ENCODE assay signal across 22 mouse cellular contexts in the genomic region with DNA sequence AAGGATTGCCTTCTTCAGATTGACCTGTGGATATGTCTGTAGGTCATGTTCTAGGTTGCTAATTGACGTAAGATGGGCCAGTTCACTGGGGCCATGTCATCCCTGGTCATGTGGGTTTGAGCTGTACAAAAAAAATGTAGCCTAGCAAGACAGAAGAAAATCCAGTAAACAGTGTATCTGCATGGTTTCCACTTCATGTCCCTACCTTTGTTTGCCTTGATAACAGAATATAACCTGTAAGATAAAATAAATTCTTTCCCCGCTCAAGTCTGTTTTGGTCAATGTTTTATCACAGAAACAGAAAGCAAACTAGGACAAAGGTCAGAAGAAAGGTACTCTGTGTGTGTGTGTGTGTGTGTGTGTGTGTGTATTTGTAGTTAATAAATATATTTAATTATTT.
A peak's percentile ranks its signal among the peaks of the same experiment; 100 is the strongest.
DNase-seq lines count a peak whose midpoint lies in the region; ATAC-seq lines count a peak whose summit lies in the region.
"Had no signal": no experiment of that assay in that cellular context is flagged by ENCODE, and none has a peak within 500 bp of the region (broad histone marks: within the 10 kb centered on the region; RNA-seq: fewer than 3 reads in every experiment).

No protein-coding gene starts in this region.

- no peak overlapping the region for H3K4me2 ChIP-seq in intestine, embryonic 15.5 days (replicated peaks)
- no peak overlapping the region for H3K4me2 ChIP-seq in intestine, embryonic 16.5 days (ENCODE audit: low read depth, low read length)
- H3K4me2 ChIP-seq: embryonic facial prominence, embryonic 13.5 days; embryonic facial prominence, embryonic 15.5 days; forebrain, embryonic 12.5 days had no signal

- no peak overlapping the region for H3K4me3 ChIP-seq in intestine, embryonic 15.5 days (replicated peaks)
- no peak overlapping the region for H3K4me3 ChIP-seq in intestine, embryonic 16.5 days (ENCODE audit: low read length)
- H3K4me3 ChIP-seq: embryonic facial prominence, embryonic 13.5 days; embryonic facial prominence, embryonic 15.5 days; erythroblast, embryonic 14.5 days; forebrain, embryonic 10.5 days; forebrain, embryonic 12.5 days had no signal

- H3K4me1 ChIP-seq in intestine, embryonic 15.5 days (replicated peaks) = no peaks in the 10 kb centered on the region
- H3K4me1 ChIP-seq in intestine, embryonic 16.5 days (ENCODE audit: control insufficient read depth, insufficient read depth, low read length) = no peaks in the 10 kb centered on the region
- H3K4me1 ChIP-seq: embryonic facial prominence, embryonic 13.5 days; embryonic facial prominence, embryonic 15.5 days; forebrain, embryonic 10.5 days; forebrain, embryonic 12.5 days had no signal

- intact Hi-C loops in heart, postnatal 14 days (cut with DNase I) = no loop called here

- no peak overlapping the region for H3K27ac ChIP-seq in intestine, embryonic 15.5 days
- no peak overlapping the region for H3K27ac ChIP-seq in intestine, embryonic 16.5 days (ENCODE audit: low read length)
- H3K27ac ChIP-seq: embryonic facial prominence, embryonic 13.5 days; embryonic facial prominence, embryonic 15.5 days; forebrain, embryonic 10.5 days; forebrain, embryonic 12.5 days had no signal

- H3K27me3 ChIP-seq in intestine, embryonic 15.5 days (replicated peaks) = no peaks in the 10 kb centered on the region
- no peaks in the 10 kb centered on the region for H3K27me3 ChIP-seq in intestine, embryonic 16.5 days (replicated peaks; ENCODE audit: control insufficient read depth, insufficient read depth, low read length)
- H3K27me3 ChIP-seq: embryonic facial prominence, embryonic 15.5 days; forebrain, embryonic 12.5 days had no signal

- no peaks in the 10 kb centered on the region for H3K36me3 ChIP-seq in intestine, embryonic 15.5 days
- no peaks in the 10 kb centered on the region for H3K36me3 ChIP-seq in intestine, embryonic 16.5 days (ENCODE audit: control insufficient read depth, insufficient read depth, low read length)
- H3K36me3 ChIP-seq: embryonic facial prominence, embryonic 13.5 days; embryonic facial prominence, embryonic 15.5 days; forebrain, embryonic 10.5 days; forebrain, embryonic 12.5 days had no signal

- WGBS in intestine, embryonic 15.5 days = 81% methylated on average over 2 of the region's 2 CpGs
- 72% methylated on average over 2 of the region's 2 CpGs for WGBS in intestine, embryonic 16.5 days

- DNase-seq in kidney, adult 9 months = peak; percentile 26
- no peak for DNase-seq in kidney, postnatal 10 days
- DNase-seq in heart, postnatal 14 days = no peak
- DNase-seq: adrenal gland, adult 2 months; adrenal gland, postnatal 10 days; adrenal gland, postnatal 25 days; cerebellum, adult 11 months; cerebellum, adult 18-20 months; cerebellum, adult 8-10 months; cerebellum, adult 9-11 months; cerebellum, postnatal 14 days; cerebellum, postnatal 36 days; embryo, embryonic 11 days had no signal

- H3K9me3 ChIP-seq in intestine, embryonic 15.5 days = no peaks in the 10 kb centered on the region
- no peaks in the 10 kb centered on the region for H3K9me3 ChIP-seq in intestine, embryonic 16.5 days (ENCODE audit: control insufficient read depth, low read length)
- H3K9me3 ChIP-seq: embryonic facial prominence, embryonic 13.5 days; embryonic facial prominence, embryonic 15.5 days; forebrain, embryonic 10.5 days; forebrain, embryonic 12.5 days had no signal

- H3K9ac ChIP-seq in intestine, embryonic 15.5 days = no peak overlapping the region
- no peak overlapping the region for H3K9ac ChIP-seq in intestine, embryonic 16.5 days (ENCODE audit: low read depth, low read length)
- H3K9ac ChIP-seq: embryonic facial prominence, embryonic 13.5 days; embryonic facial prominence, embryonic 15.5 days; forebrain, embryonic 12.5 days had no signal

- ATAC-seq in intestine, embryonic 15.5 days = peak; percentile 62
- ATAC-seq in intestine, embryonic 16.5 days = peak; percentile 65
- no peak for ATAC-seq in monocyte, adult 5-6 weeks (replicated peaks; ENCODE audit: insufficient number of reproducible peaks, low FRiP score, low TSS enrichment, poor library complexity, severe bottlenecking)
- ATAC-seq: forebrain, embryonic 14.5 days had no signal
